Mouse (Mus musculus): ENCODE data around the gene Ifi211. TPM values are rescaled to one million over a fixed set of nuclear protein-coding genes. Genes with fewer than 3 reads are reported as not detected.
"Not testable (repeated sequence)": the region's sequence is repeated elsewhere in the genome, so short reads cannot be mapped to it uniquely, and the experiment has no call there.

The Ifi211 gene
- polyA plus RNA-seq, 1 experiment = 0.21 TPM

- TF ChIP-seq CTCF (IDR thresholded peaks at IDR 0.05; ENCODE audit: extremely low read depth, insufficient read depth, low read length) = no peak
- no peak for TF ChIP-seq POLR2A (IDR thresholded peaks at IDR 0.05; ENCODE audit: extremely low read depth, insufficient read depth, low read length)
- H3K27ac ChIP-seq (ENCODE audit: insufficient read depth, low read length) = no peak overlapping the region
- H3K4me3 ChIP-seq (ENCODE audit: insufficient read depth, low read length) = no peak overlapping the region
- no peaks in the 10 kb centered on the region for H3K4me1 ChIP-seq (ENCODE audit: control insufficient read depth, insufficient read depth, low read length)
Measured at GRCm38 (mm10) chr1:173866504-173866903, 46.3 kb downstream of the Ifi211 start.

- H3K4me1 ChIP-seq (ENCODE audit: control insufficient read depth, insufficient read depth, low read length); H3K4me3 ChIP-seq (ENCODE audit: insufficient read depth, low read length); H3K27ac ChIP-seq (ENCODE audit: insufficient read depth, low read length): not testable (repeated sequence)
Measured at GRCm38 (mm10) chr1:173853711-173854110, 59.1 kb downstream of the Ifi211 start.

- H3K27ac ChIP-seq (ENCODE audit: insufficient read depth, low read length); H3K4me1 ChIP-seq (ENCODE audit: control insufficient read depth, insufficient read depth, low read length); H3K4me3 ChIP-seq (ENCODE audit: insufficient read depth, low read length): not testable (repeated sequence)
Measured at GRCm38 (mm10) chr1:173852853-173853252, 60.0 kb downstream of the Ifi211 start.

Other genes with a start within 250 kb of the Ifi211 start
- gene Ifi208, start 239.4 kb downstream of the Ifi211 start, polyA plus RNA-seq (2012; rRNA removed) = not detected in 2 replicates
- gene Ifi207, start 171.3 kb downstream of the Ifi211 start, polyA plus RNA-seq (2012; rRNA removed) = 0.17 and 0.31 TPM in 2 replicates
- gene Ifi204, start 146.1 kb downstream of the Ifi211 start, polyA plus RNA-seq (2012; rRNA removed) = 0.31 and 0.47 TPM in 2 replicates
- gene Mndal, start 29.4 kb upstream of the Ifi211 start, polyA plus RNA-seq (2012; rRNA removed) = 1.8 and 2.7 TPM in 2 replicates
- 1.0 and 1.1 TPM in 2 replicates for gene Ifi203, start 29.6 kb upstream of the Ifi211 start, polyA plus RNA-seq (2012; rRNA removed)
- gene Ifi202b, start 69.7 kb upstream of the Ifi211 start, polyA plus RNA-seq (2012; rRNA removed) = not detected in 2 replicates
- 0.04 TPM in 1 of 2 replicates, not detected in the other for gene Ifi205, start 118.8 kb upstream of the Ifi211 start, polyA plus RNA-seq (2012; rRNA removed)
- not detected in 2 replicates for gene Olfr433, start 127.7 kb upstream of the Ifi211 start, polyA plus RNA-seq (2012; rRNA removed)
- not detected in 2 replicates for gene Olfr432, start 136.2 kb upstream of the Ifi211 start, polyA plus RNA-seq (2012; rRNA removed)
- not detected in 2 replicates for gene Olfr430, start 153.6 kb upstream of the Ifi211 start, polyA plus RNA-seq (2012; rRNA removed)
- gene Olfr429, start 171.3 kb upstream of the Ifi211 start, polyA plus RNA-seq (2012; rRNA removed) = not detected in 2 replicates
- gene Olfr427, start 183.8 kb upstream of the Ifi211 start, polyA plus RNA-seq (2012; rRNA removed) = not detected in 2 replicates
- gene Olfr231, start 208.1 kb upstream of the Ifi211 start, polyA plus RNA-seq (2012; rRNA removed) = not detected in 2 replicates
- not detected in 2 replicates for gene Olfr424, start 218.5 kb upstream of the Ifi211 start, polyA plus RNA-seq (2012; rRNA removed)
- gene Olfr420, start 242.6 kb upstream of the Ifi211 start, polyA plus RNA-seq (2012; rRNA removed) = not detected in 2 replicates

Measured in cortical plate, adult 2 months (tissue).